Mouse (Mus musculus): ENCODE measurements around the gene Aldh1a1.
"Not testable (repeated sequence)": the region's sequence is repeated elsewhere in the genome, so short reads cannot be mapped to it uniquely, and the experiment has no call there.

Gene Aldh1a1

DNA sequence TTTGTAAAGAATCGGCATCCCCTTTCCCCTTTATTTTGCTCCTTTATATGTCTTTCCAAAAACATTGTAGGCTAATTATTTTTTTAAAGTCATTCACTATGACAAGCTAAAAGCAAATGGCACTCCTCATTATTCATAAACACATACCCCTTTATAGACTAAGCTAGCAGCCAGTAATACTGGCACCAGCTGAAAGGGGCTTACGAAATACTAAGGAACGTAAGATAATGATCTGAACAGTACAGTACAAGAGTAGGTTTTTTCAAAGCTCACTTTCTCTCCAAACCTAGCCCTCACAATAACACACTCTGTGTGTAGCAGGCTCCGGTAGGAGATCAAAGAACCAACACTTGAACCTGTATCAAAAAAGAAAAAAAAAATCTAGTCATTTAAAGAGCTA lies 64.7 kb downstream of the Aldh1a1 start:
- DNase-seq = no peak

- DNase-seq = no peak
Observed at GRCm38 (mm10) chr19:20558069-20558468, 65.6 kb downstream of the Aldh1a1 start.

DNA sequence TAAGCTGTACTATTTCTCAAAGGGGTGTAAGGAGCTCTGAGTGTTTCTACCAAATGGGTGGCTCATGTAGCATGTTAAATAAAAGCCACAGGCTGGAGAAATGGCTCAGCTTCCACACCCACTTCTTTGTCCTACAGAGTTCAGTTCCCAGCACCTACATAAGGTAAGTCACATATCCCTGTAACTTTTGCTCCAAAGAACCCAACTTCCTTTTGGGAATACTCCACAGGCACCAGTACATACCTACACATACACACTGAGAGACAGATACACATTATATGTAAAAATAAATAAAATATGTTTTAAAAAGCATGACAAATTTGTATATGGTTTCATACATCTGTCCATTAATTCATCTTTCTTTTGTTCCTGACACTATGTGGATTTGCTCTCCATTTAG lies 66.0 kb downstream of the Aldh1a1 start:
- no peak for DNase-seq

- DNase-seq = no peak
Observed at GRCm38 (mm10) chr19:20558952-20559351, 66.4 kb downstream of the Aldh1a1 start.

DNA sequence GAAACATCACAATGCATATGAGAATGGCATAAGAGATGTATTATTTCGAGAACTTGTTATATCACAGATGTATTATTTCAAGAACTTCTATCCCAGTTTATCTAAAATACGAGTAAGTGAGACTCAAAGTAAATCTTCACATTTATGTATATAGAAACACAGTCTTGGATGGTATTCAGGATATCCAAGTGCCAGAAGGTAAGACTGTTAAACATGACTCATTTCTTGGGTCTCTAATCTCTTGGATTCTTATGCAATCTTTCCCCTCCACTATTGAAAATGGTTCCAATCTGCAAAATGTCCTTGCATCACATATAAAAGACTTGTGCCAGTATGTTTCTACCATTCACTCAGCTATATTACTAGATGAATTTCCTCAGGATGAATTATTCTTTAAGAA lies 67.4 kb downstream of the Aldh1a1 start:
- DNase-seq = no peak

DNA sequence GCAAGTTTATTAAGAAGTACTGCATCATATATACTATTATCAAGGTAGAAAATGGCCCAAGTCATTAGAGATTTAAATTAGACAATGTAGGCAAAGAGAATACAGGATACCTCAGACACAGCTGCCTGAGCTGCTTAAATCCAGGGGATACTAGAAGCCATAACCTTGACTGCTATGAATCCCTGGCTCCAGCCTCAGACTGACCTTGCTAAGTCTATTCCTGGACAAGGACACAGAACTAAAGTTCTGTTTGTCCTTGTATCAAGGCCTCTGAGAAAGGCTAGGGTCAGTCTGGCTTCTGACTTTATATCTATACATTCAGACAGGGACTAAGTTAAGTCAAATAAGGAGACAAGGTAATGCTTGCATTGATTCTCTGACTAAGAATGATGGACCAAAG lies 69.9 kb downstream of the Aldh1a1 start:
- no peak for DNase-seq

DNA sequence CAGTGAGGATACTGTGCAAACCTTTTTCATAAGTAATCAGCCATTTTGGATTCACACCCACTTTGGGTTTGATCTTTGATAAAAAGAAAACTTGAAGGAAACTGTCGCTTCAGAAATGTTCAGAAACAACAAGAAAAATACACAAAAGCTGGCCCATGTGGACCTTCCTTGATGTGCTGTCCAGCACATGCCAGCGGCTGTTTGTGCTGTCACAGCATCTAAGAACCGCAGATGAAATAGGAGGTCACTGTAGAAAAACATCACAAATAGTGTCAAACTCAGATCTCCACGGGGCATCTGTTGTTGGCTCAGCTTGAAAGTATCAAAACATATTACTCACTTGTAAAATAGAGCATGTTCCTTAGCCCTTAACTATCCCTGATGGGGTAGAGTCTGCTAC lies 73.8 kb downstream of the Aldh1a1 start:
- no peak for DNase-seq

DNA sequence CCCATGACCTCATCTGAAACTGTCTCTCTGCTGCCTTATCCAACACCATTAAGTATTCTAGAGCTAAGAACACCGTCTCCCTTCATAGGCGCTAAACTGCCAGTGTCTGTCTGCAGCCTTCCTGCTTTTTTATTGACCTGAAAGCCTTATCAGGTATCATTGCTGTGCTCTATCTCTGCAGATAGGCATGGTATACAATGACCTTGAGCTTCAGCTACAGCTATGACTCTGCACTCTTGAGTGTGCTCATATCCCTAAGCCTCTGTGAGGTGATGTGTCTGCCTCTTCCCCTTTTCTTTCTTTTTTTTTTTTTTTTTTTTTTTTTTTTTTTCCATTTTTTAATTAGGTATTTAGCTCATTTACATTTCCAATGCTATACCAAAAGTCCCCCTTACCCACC lies 74.5 kb downstream of the Aldh1a1 start:
- no peak for DNase-seq

DNA sequence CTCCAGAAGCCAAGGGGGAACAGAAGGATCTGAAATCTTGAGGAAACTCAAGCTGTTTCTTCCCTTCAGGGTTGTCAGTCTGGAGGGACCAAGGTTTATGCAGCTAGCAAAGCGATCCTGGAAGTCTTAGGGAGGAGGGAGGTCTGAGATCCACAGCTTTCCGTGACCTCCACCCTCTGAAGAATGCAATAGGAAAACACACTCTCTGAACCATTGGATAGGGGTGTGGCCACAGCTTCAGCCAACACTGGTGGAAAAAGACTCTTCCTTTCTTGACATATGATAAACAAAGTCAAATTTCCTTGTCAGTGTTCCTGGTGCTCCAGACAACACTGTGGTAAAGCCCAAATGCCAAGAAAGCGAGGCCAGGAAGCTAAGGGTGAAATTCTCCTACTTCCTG lies 84.5 kb downstream of the Aldh1a1 start:
- no peak for DNase-seq

DNA sequence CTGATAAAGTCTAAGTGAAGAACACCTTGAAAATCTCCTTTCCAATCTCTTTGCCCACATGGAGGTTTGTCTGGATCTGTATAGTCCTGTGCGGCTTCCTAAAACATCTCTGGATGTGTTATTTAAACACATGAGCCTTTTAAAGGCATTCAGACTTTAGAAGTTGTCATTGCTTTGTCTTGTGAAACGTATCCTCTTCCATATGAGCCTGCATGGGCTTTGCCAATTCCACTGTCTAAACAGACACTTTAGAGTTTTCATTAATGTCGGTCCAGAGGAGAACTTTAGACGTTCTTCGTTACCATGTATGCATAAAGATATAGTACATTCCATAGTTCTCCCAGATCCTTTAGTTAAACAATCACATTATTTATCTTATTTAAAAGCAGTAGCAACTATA lies 84.9 kb downstream of the Aldh1a1 start:
- no peak for DNase-seq

DNA sequence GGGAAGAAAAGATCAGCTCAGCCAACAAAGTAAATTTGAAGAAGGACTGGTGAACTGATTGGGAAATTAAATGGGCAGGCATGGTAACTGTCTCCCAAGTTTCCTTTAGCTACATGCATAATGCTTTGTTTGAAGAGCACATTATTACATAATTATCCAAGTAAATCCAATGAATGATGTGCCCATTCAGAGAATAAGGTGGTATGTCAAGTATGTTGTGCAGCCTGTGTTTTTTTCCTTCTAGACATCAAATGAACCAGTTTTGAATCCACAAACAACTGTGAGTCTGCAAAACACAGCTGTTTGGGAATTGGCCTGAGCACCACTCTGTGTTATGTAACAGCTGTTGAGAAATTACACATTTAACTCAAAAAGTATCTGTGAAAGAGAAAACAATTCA lies 107.4 kb downstream of the Aldh1a1 start:
- DNase-seq = no peak

DNA sequence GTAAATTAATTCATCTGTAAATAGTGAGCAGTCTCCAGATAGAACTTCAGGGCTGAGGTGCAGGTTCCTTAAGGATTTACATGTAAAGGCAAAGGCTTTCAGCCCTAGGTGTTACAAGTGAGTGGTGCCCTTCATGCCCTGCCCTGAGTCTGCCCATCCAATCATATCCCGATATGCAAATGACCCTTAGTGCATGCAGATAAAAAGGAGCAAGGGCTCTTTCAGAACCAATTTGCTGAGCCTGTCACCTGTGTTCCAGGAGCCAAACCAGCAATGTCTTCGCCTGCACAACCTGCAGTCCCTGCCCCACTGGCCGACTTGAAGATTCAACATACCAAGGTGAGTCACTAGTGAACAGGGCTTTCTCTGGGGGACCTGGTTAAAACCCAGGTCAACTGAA lies 109.2 kb downstream of the Aldh1a1 start:
- DNase-seq = peak; percentile 59 to 71

DNA sequence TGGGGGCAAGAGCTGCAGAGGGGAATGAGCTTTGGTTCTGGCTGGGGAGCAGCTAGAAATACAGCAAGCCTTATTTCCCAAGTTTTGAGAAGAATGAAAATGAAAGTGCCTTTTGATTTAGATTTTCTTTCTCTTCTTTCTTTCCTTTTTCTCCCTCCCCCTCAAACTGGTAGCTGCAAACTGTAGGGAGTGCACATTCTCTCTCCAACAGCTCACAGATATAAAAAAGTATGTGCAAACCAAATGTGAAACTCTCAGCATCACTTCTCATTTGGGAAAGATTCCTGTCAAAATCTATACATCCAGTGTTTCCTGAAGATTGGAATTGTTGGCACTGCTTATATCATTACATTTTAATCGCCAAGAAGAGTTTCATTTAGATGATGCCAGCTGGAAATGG lies 110.7 kb downstream of the Aldh1a1 start:
- DNase-seq = no peak

DNA sequence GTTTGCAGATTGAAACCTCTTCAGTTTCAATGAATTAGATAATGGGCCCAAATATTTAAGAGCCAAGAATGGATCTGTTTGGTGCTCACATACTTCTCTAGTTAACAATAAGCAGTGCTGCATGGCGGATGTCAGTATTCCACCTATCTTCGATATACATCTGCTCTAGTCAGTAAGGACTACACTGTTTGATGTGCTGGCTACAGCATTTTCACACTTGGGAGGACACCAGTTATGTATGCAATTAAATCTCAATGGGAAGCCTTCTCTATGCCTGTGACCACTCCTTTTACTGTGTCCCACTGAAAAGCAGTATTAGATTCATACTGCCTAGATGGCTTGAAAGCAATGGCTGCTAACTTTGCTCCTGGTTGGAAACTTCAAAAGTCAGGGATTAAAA lies 111.4 kb downstream of the Aldh1a1 start:
- no peak for DNase-seq

- DNase-seq = no peak
Observed at GRCm38 (mm10) chr19:20614252-20614930, 121.9 kb downstream of the Aldh1a1 start.

DNA sequence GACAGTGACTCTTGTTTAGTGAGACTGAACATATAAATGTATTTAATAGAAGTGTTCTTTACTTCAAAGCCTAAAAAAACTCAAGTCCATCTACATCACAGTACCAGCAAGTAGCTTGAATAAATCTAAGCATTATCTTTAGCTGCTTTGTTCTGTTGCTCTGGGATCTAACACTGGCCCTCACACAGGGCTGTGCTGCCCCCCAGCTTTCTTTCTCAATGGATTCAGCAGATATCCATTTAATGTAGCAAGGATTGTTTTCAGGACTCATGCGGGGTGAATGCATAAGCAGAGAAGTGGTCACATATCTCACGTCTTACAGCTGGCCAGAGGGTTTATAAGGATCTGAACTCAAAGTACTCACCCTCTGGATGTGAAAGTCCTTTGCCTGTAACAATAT lies 129.9 kb downstream of the Aldh1a1 start:
- no peak for DNase-seq

DNA sequence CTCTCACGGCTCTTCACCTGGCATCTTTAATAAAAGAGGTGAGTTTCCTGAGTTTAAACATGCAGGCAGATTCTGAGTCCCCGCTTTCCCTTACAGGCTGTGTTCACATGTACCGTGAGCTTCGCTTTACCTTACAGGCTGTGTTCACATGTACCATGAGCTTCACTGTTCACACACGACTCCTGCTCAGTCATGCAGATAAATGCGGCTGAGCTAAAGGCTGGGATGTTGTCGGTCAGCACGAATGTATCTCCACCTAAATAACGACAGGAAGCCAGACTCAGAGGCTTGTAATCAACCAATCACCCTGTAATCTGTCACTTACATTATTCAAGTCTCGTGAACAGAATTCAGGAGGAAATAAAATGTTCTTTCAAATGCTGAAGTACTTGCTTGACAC lies 130.9 kb downstream of the Aldh1a1 start:
- DNase-seq = no peak

DNA sequence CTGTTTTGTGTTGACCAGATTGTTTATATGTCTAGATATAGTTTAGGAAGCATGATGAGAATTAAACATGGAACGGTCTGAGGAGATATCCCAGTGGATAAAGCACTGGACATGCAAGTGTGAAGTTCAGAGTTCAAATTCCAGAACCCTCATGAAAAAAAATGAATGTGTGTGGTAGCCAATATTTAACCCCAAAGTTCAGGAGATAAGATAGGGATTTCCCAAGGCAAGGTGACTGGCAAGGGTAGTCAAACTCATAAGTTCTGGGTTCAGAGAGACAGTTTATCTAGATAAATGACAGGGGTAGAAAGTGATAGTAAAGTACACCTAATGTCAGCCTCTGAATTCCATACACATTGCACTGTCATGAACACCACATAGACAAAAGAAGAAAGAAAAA lies 138.5 kb downstream of the Aldh1a1 start:
- no peak for DNase-seq

DNA sequence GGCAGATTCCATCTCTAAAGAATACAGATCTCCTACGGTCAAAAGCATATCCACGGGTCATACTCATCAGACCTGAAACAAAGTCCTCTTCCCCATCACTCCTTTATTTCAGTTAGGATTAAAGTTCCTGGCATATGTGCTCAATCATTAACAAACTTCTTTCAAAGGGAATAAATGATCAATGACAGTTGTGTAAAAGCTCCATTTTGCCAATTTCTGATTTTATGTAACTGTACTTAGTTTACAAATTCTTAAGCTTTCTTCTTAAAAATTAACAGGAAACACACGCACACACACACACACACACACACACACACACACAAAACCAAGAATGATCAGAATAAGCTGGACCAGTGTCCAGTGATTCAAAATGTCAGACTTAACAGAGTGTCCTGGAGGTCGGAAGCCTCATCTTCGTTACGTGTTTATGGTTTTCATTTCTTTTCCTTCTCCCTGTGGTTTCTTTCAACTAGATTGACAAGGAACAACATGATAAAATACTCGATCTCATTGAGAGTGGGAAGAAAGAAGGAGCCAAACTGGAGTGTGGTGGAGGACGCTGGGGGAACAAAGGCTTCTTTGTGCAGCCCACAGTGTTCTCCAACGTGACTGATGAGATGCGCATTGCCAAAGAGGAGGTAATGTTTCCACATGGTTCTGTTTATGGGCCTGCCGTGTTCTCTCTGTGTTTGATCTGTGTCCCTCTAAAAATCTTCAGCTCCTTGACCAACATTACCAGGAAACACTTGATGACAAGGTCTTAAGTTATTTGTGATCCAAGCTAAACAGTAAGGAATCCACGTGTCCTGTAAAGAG lies 141.6 kb downstream of the Aldh1a1 start:
- DNase-seq = peak; percentile 3 to 9

DNA sequence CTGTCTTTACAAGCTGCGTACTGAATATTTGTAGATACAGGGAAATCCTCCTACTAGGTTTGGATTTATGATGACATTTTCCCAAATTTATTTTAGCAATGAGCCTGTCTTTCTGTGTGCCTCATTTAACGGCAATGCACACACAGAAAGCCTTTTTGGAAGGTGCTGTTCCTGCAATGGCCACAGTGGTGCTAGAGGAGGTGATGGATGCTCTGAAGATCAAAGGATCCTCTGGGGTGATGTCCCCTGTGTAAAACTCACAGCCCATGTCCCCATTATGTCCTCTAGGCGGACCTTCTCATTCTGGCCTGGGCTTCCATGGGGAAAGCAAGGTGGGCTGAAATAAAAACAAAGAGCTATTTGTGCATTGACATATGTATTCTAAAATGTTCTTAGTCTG lies 151.8 kb downstream of the Aldh1a1 start:
- no peak for DNase-seq

DNA sequence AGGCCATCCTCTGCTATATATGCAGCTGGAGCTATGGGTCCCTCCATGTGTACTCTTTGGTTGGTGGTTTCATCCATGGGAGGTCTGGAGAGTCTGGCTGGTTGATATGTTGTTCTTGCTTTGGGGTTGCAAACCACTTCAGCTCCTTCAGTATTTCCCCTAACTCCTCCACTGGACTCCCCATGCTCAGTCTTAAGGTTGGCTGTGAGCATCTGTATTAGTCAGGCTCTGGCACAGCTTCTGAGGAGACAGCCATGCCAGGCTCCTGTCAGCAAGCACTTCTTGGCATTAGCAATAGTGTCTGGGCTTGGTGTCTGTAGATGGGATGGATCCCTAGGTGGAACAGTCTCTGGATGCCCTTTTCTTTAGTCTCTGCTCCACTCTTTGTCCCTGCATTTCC lies 155.0 kb downstream of the Aldh1a1 start:
- not testable (repeated sequence) for DNase-seq

- peak; percentile 37 to 49 for DNase-seq
Observed at GRCm38 (mm10) chr19:20650008-20650407, 157.5 kb downstream of the Aldh1a1 start.

- DNase-seq = no peak
Observed at GRCm38 (mm10) chr19:20653082-20653676, 160.7 kb downstream of the Aldh1a1 start.
